Mouse (Mus musculus) gastrocnemius, adult 2 months (tissue): ENCODE measurements at regions not wholly inside any gene's neighbourhood (a gene's known extent, or its start where the extent isn't known, plus 50 kb on each side); places are given as distances from the start of the nearest gene placed in this dataset.
"Not testable (repeated sequence)": the region's sequence is repeated elsewhere in the genome, so short reads cannot be mapped to it uniquely, and the experiment has no call there.

Experiments used
- DNase-seq: peaks from one replicate; pipeline ENCODE4 v3.0.0; 2022
- H3K27ac ChIP-seq: fragments of 200-600 bp; 2 replicates; pipeline ENCODE4 v1.8.1; 2022; ENCODE audit warnings: mild to moderate bottlenecking
- H3K4me3 ChIP-seq: fragments of 200-600 bp; 2 replicates; pipeline ENCODE4 v1.8.1; 2022; ENCODE audit warnings: mild to moderate bottlenecking, moderate library complexity
- CTCF ChIP-seq: fragments of 200-600 bp; IDR thresholded peaks from 2 replicates; pipeline ENCODE4 v1.8.1; 2022; ENCODE audit warnings: antibody characterized with exemption, mild to moderate bottlenecking, moderate library complexity
- intact Hi-C: fragments of 180-260 bp; cut with DNase I; formaldehyde crosslinking; loops from one replicate; pipeline ENCODE4 v1.15.1; 2025

GRCm38 (mm10) chr12:69476631-69477091 is 104.4 kb upstream of the Gm9887 start:
- peak; percentile 58 for DNase-seq
- Histone ChIP-seq H3K27ac (peak overlapping the region; percentile 92), H3K4me3 (peak overlapping the region; percentile 48)
- intact Hi-C loops = loop anchor here (5.0 kb wide), 2 partner anchors 61 to 104 kb away; partner anchors contain the start of genes Arf6 and Gm9887
- TF ChIP-seq CTCF = no peak

GRCm38 (mm10) chr12:69476131-69476530 is 103.9 kb upstream of the Gm9887 start:
- H3K27ac ChIP-seq = peak overlapping the region; percentile 92
- no peak for DNase-seq
- intact Hi-C loops = loop anchor here (5.0 kb wide), 2 partner anchors 61 to 104 kb away; partner anchors contain the start of genes Arf6 and Gm9887
- no peak for TF ChIP-seq CTCF
- no peak overlapping the region for H3K4me3 ChIP-seq

- peak overlapping the region; percentile 92 for H3K27ac ChIP-seq
- intact Hi-C loops = loop anchor here (5.0 kb wide), 2 partner anchors 62 to 103 kb away; partner anchors contain the start of genes Arf6 and Gm9887
- peak; percentile 78 for DNase-seq
- H3K4me3 ChIP-seq = peak overlapping the region; percentile 55
- peak; percentile 12; the same call in 1 of the 2 replicates for TF ChIP-seq CTCF
Observed at GRCm38 (mm10) chr12:69474916-69475661, 102.8 kb upstream of the Gm9887 start.

- DNase-seq = peak; percentile 79
- peak overlapping the region; percentile 55 for H3K4me3 ChIP-seq
- intact Hi-C loops = no loop called here
- H3K27ac ChIP-seq = peak overlapping the region; percentile 92
- TF ChIP-seq CTCF = no peak
Observed at GRCm38 (mm10) chr12:69474141-69474915, 102.1 kb upstream of the Gm9887 start.

- intact Hi-C loops = no loop called here
- TF ChIP-seq CTCF = no peak
- Histone ChIP-seq H3K27ac (peak overlapping the region; percentile 92), H3K4me3 (no peak overlapping the region)
- DNase-seq = no peak
Observed at GRCm38 (mm10) chr12:69473379-69474057, 101.3 kb upstream of the Gm9887 start.

- intact Hi-C loops = no loop called here
- DNase-seq = no peak
Observed at GRCm38 (mm10) chr12:69472912-69473311, 100.7 kb upstream of the Gm9887 start.

GRCm38 (mm10) chr12:69471876-69472275 is 99.6 kb upstream of the Gm9887 start:
- no peak overlapping the region for H3K4me3 ChIP-seq
- no peak for DNase-seq
- TF ChIP-seq CTCF = no peak
- H3K27ac ChIP-seq = no peak overlapping the region
- intact Hi-C loops = no loop called here

More at GRCm38 (mm10) chr12:69472912-69473311, 100.7 kb upstream of the Gm9887 start:
- TF ChIP-seq CTCF = no peak
- H3K4me3 ChIP-seq = no peak overlapping the region
- no peak overlapping the region for H3K27ac ChIP-seq

GRCm38 (mm10) chr12:69469004-69469403 is 96.7 kb upstream of the Gm9887 start:
- DNase-seq = no peak
- H3K4me3 ChIP-seq = no peak overlapping the region
- intact Hi-C loops = no loop called here
- TF ChIP-seq CTCF = no peak
- no peak overlapping the region for H3K27ac ChIP-seq

GRCm38 (mm10) chr12:69467363-69467762 is 95.1 kb upstream of the Gm9887 start:
- H3K27ac ChIP-seq = no peak overlapping the region
- no peak overlapping the region for H3K4me3 ChIP-seq
- no peak for DNase-seq
- no peak for TF ChIP-seq CTCF
- intact Hi-C loops = no loop called here

GRCm38 (mm10) chr12:69464906-69465305 is 92.6 kb upstream of the Gm9887 start:
- intact Hi-C loops = loop anchor here (5.0 kb wide), 2 partner anchors 37 to 107 kb away; no protein-coding TSS in a partner anchor
- no peak for TF ChIP-seq CTCF

GRCm38 (mm10) chr12:69463327-69463726 is 91.1 kb upstream of the Gm9887 start:
- peak overlapping the region; percentile 88 for H3K27ac ChIP-seq
- not testable (repeated sequence) for DNase-seq, H3K4me3 ChIP-seq
- intact Hi-C loops = loop anchor here (5.0 kb wide), 2 partner anchors 39 to 109 kb away; no protein-coding TSS in a partner anchor

More at GRCm38 (mm10) chr12:69464906-69465305, 92.6 kb upstream of the Gm9887 start:
- Histone ChIP-seq H3K27ac (no peak overlapping the region), H3K4me3 (no peak overlapping the region)
- no peak for DNase-seq
